Mouse (Mus musculus) midbrain, postnatal 0 days (tissue): ENCODE data around the gene Sh3pxd2b. TPM values are rescaled to one million over a fixed set of nuclear protein-coding genes. Genes with fewer than 3 reads are reported as not detected.

Source experiments
- ATAC-seq: fragments of 200-750 bp; cut with Nextera tagmentation; 2 replicates; pipeline ENCODE4 v1.8.0; 2017; ENCODE audit warnings: moderate number of reproducible peaks, mild to moderate bottlenecking, moderate TSS enrichment, moderate library complexity; ENCODE audit not compliant: low FRiP score
- DNase-seq: peaks from one replicate; pipeline ENCODE4 v3.0.0-alpha.2; 2015; ENCODE audit warnings: low spot score
- H3K27ac ChIP-seq: fragments of 300-500 bp; sonication (generic); 2 replicates; pipeline ENCODE4 v1.5.1; 2014; ENCODE audit warnings: low read depth, mild to moderate bottlenecking, low read length, mixed read lengths
- H3K27me3 ChIP-seq: fragments of 300-500 bp; sonication (generic); 2 replicates; pipeline ENCODE4 v1.6.1; 2014; ENCODE audit warnings: low read length, control low read depth, mixed read lengths; ENCODE audit not compliant: insufficient read depth
- H3K36me3 ChIP-seq: fragments of 300-500 bp; sonication (generic); 2 replicates; pipeline ENCODE4 v1.6.1; 2014; ENCODE audit warnings: low read length, control low read depth, mixed read lengths; ENCODE audit not compliant: insufficient read depth
- H3K4me1 ChIP-seq: fragments of 300-500 bp; sonication (generic); 2 replicates; pipeline ENCODE4 v1.6.1; 2014; ENCODE audit warnings: mild to moderate bottlenecking, control low read depth, antibody characterized with exemption, low read length, mixed read lengths; ENCODE audit not compliant: insufficient read depth
- H3K4me2 ChIP-seq: fragments of 300-500 bp; sonication (generic); 2 replicates; pipeline ENCODE4 v1.6.1; 2014; ENCODE audit warnings: low read depth, mild to moderate bottlenecking, low read length, mixed read lengths; ENCODE audit not compliant: poor library complexity, severe bottlenecking
- H3K4me3 ChIP-seq: fragments of 300-500 bp; sonication (generic); 2 replicates; pipeline ENCODE4 v1.5.1; 2014; ENCODE audit warnings: low read depth, mild to moderate bottlenecking, low read length, moderate library complexity
- H3K9ac ChIP-seq: fragments of 300-500 bp; sonication (generic); replicated peaks from 2 replicates; pipeline ENCODE4 v1.6.1; 2014; ENCODE audit warnings: mild to moderate bottlenecking, low read length, moderate library complexity, mixed read lengths; ENCODE audit not compliant: poor library complexity, severe bottlenecking
- H3K9me3 ChIP-seq: fragments of 300-500 bp; sonication (generic); 2 replicates; pipeline ENCODE4 v1.6.1; 2016; ENCODE audit warnings: low read length, control low read depth
- CTCF ChIP-seq: IDR thresholded peaks from 2 replicates; pipeline ENCODE4 v1.5.1; 2016; ENCODE audit warnings: antibody characterized with exemption, mild to moderate bottlenecking
- WGBS: fragments of 180-500 bp; shearing (Covaris S2); extraction: QIAGEN DNeasy Blood & Tissue Kit; methylation state at CpG from one replicate; pipeline ENCODE4 v1.1.7; 2014; 5-methylcytosine and 5-hydroxymethylcytosine counted together
- polyA plus RNA-seq: library from polyadenylated mRNA; unstranded; fragments of >200 nt; fragmentation: Nextera tagmentation; extraction: Ambion mirVana; gene quantifications from 2 replicates; pipeline ENCODE4 v1.2.1, GENCODE M21; 2015
- total RNA-seq: library from RNA; depleted of rRNA; stranded (reverse); fragments of >200 nt; gene quantifications from 2 replicates; pipeline ENCODE4 v1.2.3, GENCODE M21; 2014

The Sh3pxd2b gene
- total and polyA plus RNA-seq, 2 experiments from 2014 or later, result 8.7 to 47.5 TPM

DNA sequence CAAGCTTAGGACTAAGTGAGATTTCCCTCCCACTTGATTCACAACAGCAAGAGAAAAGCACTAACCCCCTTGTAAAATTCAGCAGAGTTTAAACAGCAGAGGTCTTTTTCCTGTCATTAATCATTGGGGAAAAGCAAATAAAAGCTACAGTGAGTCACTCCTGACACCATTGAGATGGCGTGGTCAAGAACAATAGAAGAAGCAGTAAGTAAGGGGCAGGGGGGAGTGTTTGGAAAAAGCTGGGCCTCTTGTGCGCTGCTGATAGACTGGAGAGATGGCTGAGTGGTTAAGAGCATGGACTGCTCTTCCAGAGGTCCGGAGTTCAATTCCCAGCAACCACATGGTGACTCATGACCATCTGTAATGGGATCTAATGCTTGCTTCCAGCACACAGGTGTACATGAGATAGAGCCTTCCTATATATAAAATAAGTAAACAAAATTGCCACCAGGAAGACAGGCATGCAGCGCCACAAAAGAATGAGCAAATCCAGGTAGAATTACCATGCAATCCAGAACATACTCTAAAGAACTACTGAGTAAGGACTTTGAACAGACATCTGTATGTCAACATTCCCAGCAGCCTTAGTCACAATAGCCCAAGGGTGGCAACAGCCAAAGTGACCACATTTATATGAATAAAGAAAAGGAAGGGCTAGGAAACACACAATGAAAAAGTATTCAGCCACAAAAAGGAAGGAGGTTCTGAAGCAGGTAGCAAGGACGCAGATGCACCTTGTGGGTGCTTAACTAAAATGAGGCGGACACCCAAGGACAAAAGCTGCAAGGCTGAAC lies 1.9 kb upstream of the Sh3pxd2b start:
- DNase-seq, result no peak
- no peak for TF ChIP-seq CTCF
- no peak for ATAC-seq
- no peaks in the 10 kb centered on the region for H3K36me3 ChIP-seq
- H3K4me1 ChIP-seq, result peaks cover 14% of the 10 kb centered on the region
- H3K4me3 ChIP-seq, result no peak overlapping the region
- H3K9me3 ChIP-seq, result no peaks in the 10 kb centered on the region
- H3K4me2 ChIP-seq, result no peak overlapping the region
- no peaks in the 10 kb centered on the region for H3K27me3 ChIP-seq
- 91% methylated on average over 6 of the region's 6 CpGs for WGBS
- H3K9ac ChIP-seq, result no peak overlapping the region
- H3K27ac ChIP-seq, result no peak overlapping the region

DNA sequence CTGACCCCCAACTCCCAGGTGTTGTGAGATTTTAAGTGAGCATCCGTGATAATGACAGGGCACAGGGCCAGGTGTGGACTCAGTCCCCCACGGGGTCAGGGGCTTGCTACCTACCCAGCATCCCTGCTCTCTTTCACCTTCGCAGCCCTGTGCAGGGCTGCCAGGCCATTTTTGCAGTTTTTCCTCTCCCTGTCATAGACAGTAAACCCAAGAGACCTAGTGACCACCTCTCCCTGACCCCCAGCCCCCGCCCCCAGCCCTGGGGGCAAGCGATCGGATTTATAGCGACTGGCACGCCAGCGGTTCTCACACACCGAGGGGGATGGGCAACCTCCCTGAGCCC lies 385 bp upstream of the Sh3pxd2b start:
- TF ChIP-seq CTCF, result no peak
- Histone ChIP-seq H3K4me3 (peak overlapping the region; percentile 71), H3K27me3 (no peaks in the 10 kb centered on the region), H3K4me2 (peak overlapping the region; percentile 82), H3K9me3 (no peaks in the 10 kb centered on the region), H3K27ac (peak overlapping the region; percentile 77), H3K36me3 (0 out of 2 replicates have a peak, but pooled peaks cover 3% of the 10 kb centered on the region), H3K9ac (peak overlapping the region; percentile 74), H3K4me1 (peaks cover 14% of the 10 kb centered on the region)
- ATAC-seq (peak; percentile 33; the same call in 1 of the 2 replicates), DNase-seq (no peak)
- 5% methylated on average over 10 of the region's 10 CpGs for WGBS

DNA sequence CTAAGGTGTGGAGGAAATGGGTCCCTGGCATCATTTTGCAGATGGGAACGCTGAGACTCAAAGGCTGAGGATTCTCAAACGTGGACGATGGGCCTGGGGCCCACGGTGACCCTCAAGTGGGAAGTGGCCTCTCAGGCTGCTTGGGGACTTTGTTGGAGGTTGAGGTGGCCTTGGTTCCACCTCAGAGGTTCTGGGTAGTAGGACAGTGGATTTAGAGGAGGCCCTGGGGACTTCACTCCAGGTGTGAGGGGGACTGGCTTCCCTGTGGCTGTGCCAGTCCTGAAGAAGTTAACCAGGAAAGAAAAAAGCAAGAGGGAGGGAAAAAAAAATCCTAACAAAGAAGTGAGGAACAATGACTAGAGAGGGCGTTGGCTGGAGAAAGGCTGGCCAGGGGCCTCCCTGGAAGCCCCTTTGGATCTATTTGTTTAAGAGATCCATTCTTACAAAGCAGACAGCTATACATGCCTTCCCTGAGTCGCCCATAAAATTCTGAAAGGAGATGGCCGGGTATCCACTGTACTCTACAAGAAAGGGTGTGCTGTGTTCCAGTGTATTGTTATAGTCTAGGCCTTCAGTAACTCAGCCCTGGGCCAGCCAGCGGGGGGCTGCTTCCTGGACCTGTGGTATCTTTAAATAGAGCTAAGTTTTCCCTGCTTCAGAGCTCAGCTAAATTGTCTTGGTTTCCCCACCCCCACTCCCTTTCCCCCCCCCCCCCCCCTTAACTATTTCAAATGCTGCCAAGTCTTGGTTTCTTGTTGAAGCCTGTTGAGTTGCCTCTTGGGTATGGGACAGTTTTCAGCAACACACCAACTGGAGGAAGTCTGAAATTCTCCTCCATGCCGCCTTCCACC lies 1.0 kb downstream of the Sh3pxd2b start:
- Histone ChIP-seq H3K36me3 (0 out of 2 replicates have a peak, but pooled peaks cover 3% of the 10 kb centered on the region), H3K4me2 (peak overlapping the region; percentile 82), H3K27ac (peak overlapping the region; percentile 77), H3K4me3 (peak overlapping the region; percentile 71), H3K9me3 (no peaks in the 10 kb centered on the region), H3K9ac (peak overlapping the region; percentile 74), H3K27me3 (no peaks in the 10 kb centered on the region), H3K4me1 (peaks cover 14% of the 10 kb centered on the region)
- no peak for TF ChIP-seq CTCF
- DNase-seq, result no peak
- WGBS, result 15% methylated on average over 9 of the region's 9 CpGs
- ATAC-seq, result no peak

DNA sequence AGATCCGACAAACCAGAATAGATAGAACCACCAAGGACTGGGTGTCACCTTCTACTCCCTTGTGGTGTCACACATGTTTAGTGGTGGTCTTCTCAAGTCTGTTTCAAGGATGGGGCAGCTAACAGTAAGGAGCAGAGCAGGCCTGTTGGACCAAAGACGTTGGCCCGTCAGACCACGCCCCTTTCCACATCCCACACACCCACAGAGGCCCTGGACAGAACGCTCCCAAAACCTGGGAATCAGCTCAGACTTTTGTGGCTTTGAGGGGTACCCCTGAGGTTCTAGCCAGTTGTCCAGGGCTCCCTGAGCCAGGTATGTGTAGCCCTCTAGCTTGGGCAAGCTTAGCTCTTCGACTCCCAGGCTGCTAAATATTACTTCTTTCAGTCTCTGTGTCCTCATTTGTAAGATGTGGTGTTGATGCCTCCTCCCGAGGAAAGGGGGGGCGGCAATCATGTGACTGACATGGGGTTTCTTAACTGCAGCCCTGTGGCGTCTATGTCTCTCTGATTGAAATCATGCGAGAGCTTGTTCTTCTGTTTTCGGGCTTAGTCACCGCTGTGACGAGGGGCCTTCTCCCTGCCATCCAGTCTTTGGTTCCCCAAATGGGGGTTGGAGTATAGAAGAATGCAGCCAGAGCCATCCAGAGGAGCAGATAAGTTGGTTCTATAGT lies 1.8 kb downstream of the Sh3pxd2b start:
- DNase-seq (no peak), ATAC-seq (no peak; the same call in 1 of the 2 replicates)
- H3K4me3 ChIP-seq, result peak overlapping the region; percentile 71; the same call in 1 of the 2 replicates
- no peak for TF ChIP-seq CTCF
- H3K4me2 ChIP-seq, result peak overlapping the region; percentile 82
- H3K27ac ChIP-seq, result 0 out of 2 replicates have a peak overlapping the region, but pooled peaks have one; percentile 18
- H3K4me1 ChIP-seq, result peaks cover 14% of the 10 kb centered on the region
- H3K27me3 ChIP-seq, result no peaks in the 10 kb centered on the region
- 0 out of 2 replicates have a peak, but pooled peaks cover 3% of the 10 kb centered on the region for H3K36me3 ChIP-seq
- no peak overlapping the region for H3K9ac ChIP-seq
- no peaks in the 10 kb centered on the region for H3K9me3 ChIP-seq
- 61% methylated on average over 13 of the region's 13 CpGs for WGBS

DNA sequence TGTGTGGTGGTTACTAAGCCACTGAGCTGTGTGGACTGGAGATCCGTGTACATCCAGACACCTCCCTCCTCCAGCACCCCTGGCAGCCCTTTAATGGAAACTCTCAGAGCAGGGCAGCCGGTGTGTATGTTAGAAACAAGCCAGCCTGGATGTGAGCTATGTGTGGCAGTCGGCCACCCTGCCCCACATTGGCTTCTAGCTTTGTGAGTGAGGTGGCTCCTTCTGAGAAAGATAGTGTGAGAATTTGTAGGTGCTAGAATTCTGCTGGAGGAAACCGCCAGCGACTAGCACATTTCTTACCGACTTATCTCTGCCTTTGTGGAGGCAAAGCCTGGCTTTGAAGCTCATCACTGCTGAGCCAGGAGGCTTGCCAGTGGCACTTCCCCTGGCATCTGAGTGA lies 5.3 kb downstream of the Sh3pxd2b start:
- H3K27me3 ChIP-seq, result no peaks in the 10 kb centered on the region
- DNase-seq (no peak), ATAC-seq (no peak)
- H3K4me1 ChIP-seq, result peaks cover 8% of the 10 kb centered on the region; the same call in 1 of the 2 replicates
- no peak overlapping the region for H3K9ac ChIP-seq
- 0 out of 2 replicates have a peak, but pooled peaks cover 3% of the 10 kb centered on the region for H3K36me3 ChIP-seq
- H3K4me2 ChIP-seq, result no peak overlapping the region
- 62% methylated on average over 6 of the region's 6 CpGs for WGBS
- no peak overlapping the region for H3K4me3 ChIP-seq
- H3K27ac ChIP-seq, result 0 out of 2 replicates have a peak overlapping the region, but pooled peaks have one; percentile 4
- no peaks in the 10 kb centered on the region for H3K9me3 ChIP-seq
- TF ChIP-seq CTCF, result no peak
